In the genomic region with DNA sequence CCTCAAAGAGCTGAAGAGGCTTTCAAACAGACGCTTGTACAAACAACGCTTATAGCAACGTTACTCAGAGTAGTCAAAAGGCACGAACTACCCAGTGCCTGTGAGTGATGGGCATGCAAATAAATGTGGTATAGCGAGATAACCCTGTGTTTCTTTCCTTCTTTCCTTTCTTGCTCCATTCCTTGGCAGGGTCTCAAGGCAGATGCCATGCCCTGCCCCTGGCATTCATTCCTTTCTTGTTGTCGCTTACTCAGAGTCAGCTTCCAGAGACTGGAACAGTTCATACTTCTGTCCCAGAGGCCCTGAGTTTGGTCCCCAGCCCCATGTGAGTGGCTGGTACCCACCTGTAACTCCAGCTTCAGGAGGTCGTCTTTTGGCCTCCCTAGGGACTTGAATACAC, we compare ENCODE assay signal across 17 mouse cellular contexts. TPM values are rescaled to one million over a fixed set of nuclear protein-coding genes. Genes with fewer than 3 reads are reported as not detected.
DNase-seq lines count a peak whose midpoint lies in the region; ATAC-seq and TF ChIP-seq lines count a peak whose summit lies in the region.
"Had no signal": no experiment of that assay in that cellular context is flagged by ENCODE, and none has a peak within 500 bp of the region (broad histone marks: within the 10 kb centered on the region; RNA-seq: fewer than 3 reads in every experiment).

No protein-coding gene starts in this region.

- no peak overlapping the region for H3K4me3 ChIP-seq in hindbrain, embryonic 13.5 days
- no peak overlapping the region for H3K4me3 ChIP-seq in hindbrain, postnatal 0 days (ENCODE audit: low read length)
- H3K4me3 ChIP-seq in lung, embryonic 16.5 days (ENCODE audit: low read length) = no peak overlapping the region
- no peak overlapping the region for H3K4me3 ChIP-seq in limb, embryonic 10.5 days
- H3K4me3 ChIP-seq: heart, embryonic 12.5 days; myocyte had no signal

- no peak for DNase-seq in hindbrain, postnatal 0 days (ENCODE audit: low spot score)
- no peak for DNase-seq in lung, postnatal 25 days (ENCODE audit: low spot score)
- DNase-seq in limb, embryonic 10.5 days (ENCODE audit: low spot score) = no peak
- DNase-seq in adrenal gland, postnatal 14 days = no peak
- DNase-seq in adrenal gland, adult 2 months = no peak
- no peak for DNase-seq in ovary, adult 18-20 months (ENCODE audit: low spot score)
- DNase-seq: adrenal gland, postnatal 36 days; B cell, adult 2 months; gastrocnemius, postnatal 36 days; heart, postnatal 4 days; layer of hippocampus, adult 9-11 months; liver, postnatal 0 days; right cerebral cortex, postnatal 14 days had no signal

- no peak overlapping the region for H3K9ac ChIP-seq in hindbrain, embryonic 13.5 days
- H3K9ac ChIP-seq in hindbrain, postnatal 0 days (replicated peaks; ENCODE audit: low read length) = no peak overlapping the region
- H3K9ac ChIP-seq in lung, embryonic 16.5 days (ENCODE audit: low read length) = no peak overlapping the region
- H3K9ac ChIP-seq: heart, embryonic 12.5 days; liver, postnatal 0 days had no signal

- 84% methylated on average over 7 of the region's 7 CpGs for WGBS in hindbrain, embryonic 13.5 days
- 59% methylated on average over 7 of the region's 7 CpGs for WGBS in hindbrain, postnatal 0 days
- 47% methylated on average over 7 of the region's 7 CpGs for WGBS in lung, embryonic 16.5 days
- 77% methylated on average over 7 of the region's 7 CpGs for WGBS in limb, embryonic 10.5 days

- H3K9me3 ChIP-seq in hindbrain, embryonic 13.5 days = no peaks in the 10 kb centered on the region
- no peaks in the 10 kb centered on the region for H3K9me3 ChIP-seq in hindbrain, postnatal 0 days (ENCODE audit: low read length)
- no peaks in the 10 kb centered on the region for H3K9me3 ChIP-seq in lung, embryonic 16.5 days (ENCODE audit: control insufficient read depth, low read length)
- H3K9me3 ChIP-seq in limb, embryonic 10.5 days (replicated peaks) = no peaks in the 10 kb centered on the region
- H3K9me3 ChIP-seq: heart, embryonic 12.5 days had no signal

- no peaks in the 10 kb centered on the region for H3K36me3 ChIP-seq in hindbrain, embryonic 13.5 days
- no peaks in the 10 kb centered on the region for H3K36me3 ChIP-seq in hindbrain, postnatal 0 days (ENCODE audit: insufficient read depth, low read length)
- H3K36me3 ChIP-seq in lung, embryonic 16.5 days (ENCODE audit: control insufficient read depth, insufficient read depth, low read length) = no peaks in the 10 kb centered on the region
- H3K36me3 ChIP-seq in limb, embryonic 10.5 days = no peaks in the 10 kb centered on the region
- H3K36me3 ChIP-seq: heart, embryonic 12.5 days had no signal

- H3K27ac ChIP-seq in hindbrain, embryonic 13.5 days = 0 out of 2 replicates have a peak overlapping the region, but pooled peaks have one; percentile 71
- H3K27ac ChIP-seq in hindbrain, postnatal 0 days = no peak overlapping the region
- H3K27ac ChIP-seq in lung, embryonic 16.5 days (ENCODE audit: low read length) = peak overlapping the region; percentile 36
- peak overlapping the region; percentile 77 for H3K27ac ChIP-seq in limb, embryonic 10.5 days

- TF ChIP-seq CTCF in hindbrain, postnatal 0 days (IDR thresholded peaks at IDR 0.05; ENCODE audit: low read depth) = no peak

- H3K27me3 ChIP-seq in hindbrain, embryonic 13.5 days = no peaks in the 10 kb centered on the region
- H3K27me3 ChIP-seq in hindbrain, postnatal 0 days (ENCODE audit: insufficient read depth, low read length) = no peaks in the 10 kb centered on the region
- H3K27me3 ChIP-seq in lung, embryonic 16.5 days (ENCODE audit: control insufficient read depth, insufficient read depth, low read depth, low read length) = no peaks in the 10 kb centered on the region
- H3K27me3 ChIP-seq in limb, embryonic 10.5 days (ENCODE audit: low read depth, poor library complexity, severe bottlenecking) = no peaks in the 10 kb centered on the region
- H3K27me3 ChIP-seq: heart, embryonic 12.5 days had no signal

- H3K4me2 ChIP-seq in hindbrain, embryonic 13.5 days = no peak overlapping the region
- no peak overlapping the region for H3K4me2 ChIP-seq in hindbrain, postnatal 0 days (ENCODE audit: low read depth, low read length)
- no peak overlapping the region for H3K4me2 ChIP-seq in lung, embryonic 16.5 days (ENCODE audit: low read depth, low read length)
- H3K4me2 ChIP-seq: heart, embryonic 12.5 days had no signal

- ATAC-seq in hindbrain, embryonic 13.5 days (ENCODE audit: low FRiP score) = no peak
- ATAC-seq in hindbrain, postnatal 0 days = no peak
- ATAC-seq in lung, embryonic 16.5 days (ENCODE audit: low read depth) = 0 out of 2 replicates have a peak, but pooled peaks have one; percentile 9
- ATAC-seq: liver, postnatal 0 days had no signal

- H3K4me1 ChIP-seq in hindbrain, embryonic 13.5 days (replicated peaks) = peaks cover 73% of the 10 kb centered on the region
- H3K4me1 ChIP-seq in hindbrain, postnatal 0 days (ENCODE audit: insufficient read depth, low read length) = peaks cover 39% of the 10 kb centered on the region
- peaks cover 32% of the 10 kb centered on the region for H3K4me1 ChIP-seq in lung, embryonic 16.5 days (replicated peaks; ENCODE audit: control insufficient read depth, insufficient read depth, low read length)
- H3K4me1 ChIP-seq in limb, embryonic 10.5 days = peaks cover 67% of the 10 kb centered on the region

RNA-seq across cellular contexts. Expression of gene Abhd2, which starts 44.6 kb away (rescaled TPM):
- 17.3 and 19.5 TPM in 2 replicates for polyA plus RNA-seq in hindbrain, embryonic 13.5 days (2015; fragmentation: Nextera tagmentation; extraction: Ambion mirVana)
- 92.3 and 100 TPM in 2 replicates for total RNA-seq in hindbrain, postnatal 0 days (2014; rRNA removed)
- 23.7 and 23.9 TPM in 2 replicates for polyA plus RNA-seq in hindbrain, postnatal 0 days (2015; fragmentation: Nextera tagmentation; extraction: Ambion mirVana)
- polyA plus RNA-seq in lung, embryonic 16.5 days (2015; fragmentation: Nextera tagmentation; extraction: Ambion mirVana) = 22.8 and 24.9 TPM in 2 replicates
- 6.3 and 7.0 TPM in 2 replicates for polyA plus RNA-seq in limb, embryonic 10.5 days (2016; fragmentation: Nextera tagmentation; extraction: Ambion mirVana)
- 485 and 569 TPM in 2 replicates for total RNA-seq in adrenal gland, postnatal 14 days (2021)
- 1,000 to 10,000 TPM; 1,164 to 1,465 TPM for total RNA-seq in adrenal gland, adult 2 months (2021)
- 187 and 262 TPM in 2 replicates for polyA plus RNA-seq in adrenal gland, adult 2 months (2012; rRNA removed)
